Mouse (Mus musculus) cerebellum, adult 2 months (tissue): Measurements from ENCODE around the gene Agpat2.

Experiments
- CTCF ChIP-seq: fragments of 200-500 bp; IDR thresholded peaks from 2 replicates; pipeline ENCODE4 v1.5.1; 2011; ENCODE audit warnings: low read depth, mild to moderate bottlenecking, control low read depth, low read length, moderate library complexity, borderline replicate concordance; ENCODE audit not compliant: insufficient read depth
- POLR2A ChIP-seq: fragments of 200-500 bp; IDR thresholded peaks from 2 replicates; pipeline ENCODE4 v1.6.1; 2011; ENCODE audit warnings: low read length, control low read depth, borderline replicate concordance; ENCODE audit not compliant: insufficient read depth

GRCm38 (mm10) chr2:26596898-26597297 is 7.3 kb downstream of the Agpat2 start:
- TF ChIP-seq CTCF: no peak
- TF ChIP-seq POLR2A: no peak
